Mouse (Mus musculus) kidney, adult 8-10 months (tissue): ENCODE results near the gene Chpf.

Experiments used
- DNase-seq, 2 experiments: peaks; one replicate each; pipeline ENCODE4 v3.0.0; 2022

The Chpf gene

DNA sequence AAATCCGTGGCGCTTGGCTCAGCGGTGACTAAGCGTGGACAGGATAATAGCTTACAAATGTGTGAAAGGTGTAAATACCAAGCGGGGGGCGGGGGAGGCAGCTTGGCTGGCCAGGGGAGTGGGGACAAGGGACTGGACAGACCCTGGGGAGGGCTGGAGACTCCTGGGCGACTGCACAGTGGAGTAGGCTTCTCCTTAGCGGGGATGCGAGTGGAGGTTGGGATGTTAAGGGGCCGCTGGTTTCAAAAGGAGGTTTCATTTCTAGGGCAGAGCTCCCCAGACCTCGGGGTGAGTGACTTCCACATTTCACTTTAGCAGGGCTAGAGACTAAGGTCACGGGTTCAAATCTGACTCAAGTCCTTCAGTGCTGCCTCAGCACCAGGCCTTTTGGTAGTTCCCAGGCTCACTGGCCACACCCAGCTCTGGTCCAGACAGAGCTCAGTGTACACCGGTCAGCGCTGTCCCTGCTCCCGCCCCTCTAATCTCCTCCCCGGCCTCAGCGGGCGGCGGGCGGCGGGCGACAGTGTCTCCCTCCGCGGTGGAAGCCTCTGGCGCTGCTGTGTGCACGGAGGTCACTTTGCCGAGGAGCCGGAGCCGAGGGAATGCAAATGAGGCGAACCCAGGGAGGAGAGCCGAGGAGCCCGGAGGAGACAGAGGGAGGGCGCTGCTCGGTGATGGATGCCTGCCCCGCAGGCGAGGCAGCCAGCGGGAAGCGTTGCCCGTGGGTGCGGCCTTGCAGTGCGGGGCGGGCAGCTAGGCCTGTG is 20.9 kb downstream of the Chpf start:
- DNase-seq: no peak

- DNase-seq: no peak
These were observed 21.4 kb downstream of the Chpf start for GRCm38 (mm10) chr1:75457710-75458024.

GRCm38 (mm10) chr1:75456746-75457564 is 22.2 kb downstream of the Chpf start:
- no peak for DNase-seq

DNA sequence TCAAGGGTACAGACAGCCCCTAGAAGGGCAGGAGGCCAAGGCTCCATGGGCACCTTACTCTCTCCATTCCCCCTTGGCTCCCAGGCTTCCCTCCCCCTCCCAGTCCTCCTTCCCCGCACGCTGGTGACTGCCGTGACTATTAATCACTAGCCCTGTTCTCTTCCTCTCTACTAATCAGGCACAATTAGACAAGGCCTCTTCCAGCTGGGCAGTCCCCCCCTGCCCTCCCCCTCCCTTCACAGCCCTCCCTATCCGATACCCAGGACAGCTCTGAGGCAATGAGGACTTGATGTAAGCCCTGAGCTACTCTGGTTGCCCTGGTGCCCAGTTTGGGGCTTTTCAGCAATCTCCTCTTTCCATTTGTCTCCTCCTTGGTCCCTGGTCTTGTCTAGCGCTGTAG is 23.2 kb downstream of the Chpf start:
- no peak for DNase-seq

DNA sequence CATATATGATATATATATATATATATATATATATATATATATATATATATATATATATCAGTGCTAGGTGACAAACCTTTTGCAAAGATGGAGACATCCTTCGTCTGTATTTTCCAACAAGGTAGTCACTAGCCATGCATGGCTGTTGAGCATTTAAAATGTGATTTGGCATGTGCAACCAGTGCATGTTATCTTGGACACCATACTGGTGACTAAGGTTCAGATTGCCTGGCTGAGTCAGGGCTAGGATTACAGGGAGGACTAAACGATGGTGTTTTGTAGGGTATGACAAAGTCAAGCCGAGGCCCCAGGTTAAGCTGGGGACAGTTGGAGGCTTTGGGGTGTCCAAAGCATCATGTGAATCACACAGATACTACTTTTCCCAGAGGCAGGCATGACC is 23.7 kb downstream of the Chpf start:
- no peak for DNase-seq

GRCm38 (mm10) chr1:75451900-75452299 is 27.2 kb downstream of the Chpf start:
- no peak for DNase-seq

- DNase-seq: no peak
These were observed 28.6 kb downstream of the Chpf start, which contains the start of gene Asic4 for GRCm38 (mm10) chr1:75450314-75451005. Gene Asic4, plus strand, starts transcription at chr1:75450436.

DNA sequence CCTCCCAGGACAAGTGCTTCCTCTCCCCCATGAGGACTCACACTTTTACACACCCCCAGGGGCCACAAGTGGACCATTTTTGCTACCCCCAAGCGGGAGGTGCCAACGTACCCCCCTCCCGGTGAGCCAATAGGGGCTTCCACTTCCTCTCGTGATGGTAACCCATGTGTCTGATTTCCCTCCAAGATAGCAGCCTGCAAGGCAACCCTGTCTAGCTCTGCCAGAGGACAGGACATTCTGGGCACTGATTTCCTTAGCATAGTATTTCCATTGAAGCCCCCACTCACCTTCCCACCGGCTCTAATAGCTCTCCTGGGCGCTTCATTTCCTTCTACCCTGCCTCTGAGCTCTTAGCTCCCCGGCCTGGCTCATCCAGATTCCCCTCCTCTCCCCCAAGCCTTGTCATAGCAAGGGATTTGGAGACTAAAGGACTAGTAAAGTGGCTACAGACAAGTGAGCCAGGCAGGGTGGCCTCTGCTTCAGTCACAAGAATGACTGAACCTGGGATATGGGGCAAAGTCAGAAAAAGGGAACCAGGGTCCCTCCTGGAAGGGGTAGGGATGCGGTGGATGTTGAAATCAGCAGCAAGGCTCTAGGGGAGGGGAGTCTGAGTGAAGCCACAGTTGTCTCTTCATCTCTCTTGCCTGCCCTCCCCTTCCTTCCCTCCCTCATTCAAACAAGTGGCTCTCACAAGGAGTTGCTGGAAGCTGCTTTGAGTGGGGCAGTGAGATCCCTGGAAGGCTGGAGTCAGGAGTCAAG is 29.6 kb downstream of the Chpf start:
- no peak for DNase-seq

DNA sequence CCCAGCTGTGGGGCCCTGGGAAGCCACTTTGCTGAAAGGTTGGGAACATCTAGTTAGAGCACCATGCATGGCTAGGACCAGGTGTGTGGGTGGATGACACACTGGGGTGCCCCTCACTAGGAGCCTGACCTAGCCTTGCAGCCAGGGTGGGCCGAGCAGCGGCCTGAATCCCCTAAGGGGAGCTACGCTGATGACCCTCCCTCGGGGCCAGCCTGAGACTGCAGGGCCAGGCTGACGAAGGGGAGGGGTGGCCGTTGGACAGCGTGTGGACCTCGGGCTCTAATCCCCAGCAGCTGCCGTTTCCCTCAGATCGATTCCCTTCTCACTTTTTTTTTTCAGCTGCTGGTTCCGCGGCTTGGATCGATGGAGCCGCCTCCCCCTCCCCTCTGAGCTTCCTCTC is 30.2 kb downstream of the Chpf start:
- DNase-seq: no peak

- no peak for DNase-seq
These were observed 31.1 kb downstream of the Chpf start for GRCm38 (mm10) chr1:75448052-75448431.

DNA sequence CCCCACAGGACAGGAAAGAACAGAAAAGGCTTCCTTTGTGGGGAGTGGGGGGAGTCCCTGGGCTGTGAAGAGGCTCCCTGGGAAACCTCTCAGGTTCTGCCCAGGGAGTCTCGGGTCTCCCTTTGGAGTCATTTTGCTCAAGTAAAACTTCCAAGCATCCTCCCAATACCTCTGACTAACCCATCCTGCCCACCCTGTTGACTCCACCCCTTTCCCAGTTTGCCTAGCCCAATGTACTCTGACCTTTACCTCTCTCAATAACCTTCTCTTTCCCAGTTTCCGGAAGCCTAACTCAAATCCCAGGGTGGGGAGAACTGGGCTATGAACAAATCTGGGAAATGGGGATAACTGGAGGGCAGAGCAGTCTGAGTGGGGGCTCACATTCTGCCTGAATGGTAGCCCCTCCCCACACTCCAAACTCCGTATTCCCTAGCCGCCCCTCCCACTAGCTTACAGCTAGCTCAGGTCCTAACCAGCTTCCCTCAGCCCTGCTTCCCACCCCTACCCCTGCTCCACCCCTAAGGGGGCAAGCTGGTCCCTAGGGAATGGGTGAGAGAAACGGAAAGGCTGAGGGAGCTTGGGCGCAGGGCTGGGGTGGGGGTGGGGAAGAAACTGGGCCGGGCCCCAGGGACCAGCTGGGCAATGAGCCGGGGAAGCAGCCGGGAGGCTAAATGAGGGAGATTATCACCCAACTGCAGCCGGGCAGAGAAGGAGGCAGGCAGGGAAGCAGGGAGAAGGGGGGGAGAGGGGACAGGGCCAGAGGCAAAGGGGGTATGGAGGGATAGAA is 31.6 kb downstream of the Chpf start:
- DNase-seq: no peak

GRCm38 (mm10) chr1:75446656-75447055 is 32.5 kb downstream of the Chpf start:
- no peak for DNase-seq

DNA sequence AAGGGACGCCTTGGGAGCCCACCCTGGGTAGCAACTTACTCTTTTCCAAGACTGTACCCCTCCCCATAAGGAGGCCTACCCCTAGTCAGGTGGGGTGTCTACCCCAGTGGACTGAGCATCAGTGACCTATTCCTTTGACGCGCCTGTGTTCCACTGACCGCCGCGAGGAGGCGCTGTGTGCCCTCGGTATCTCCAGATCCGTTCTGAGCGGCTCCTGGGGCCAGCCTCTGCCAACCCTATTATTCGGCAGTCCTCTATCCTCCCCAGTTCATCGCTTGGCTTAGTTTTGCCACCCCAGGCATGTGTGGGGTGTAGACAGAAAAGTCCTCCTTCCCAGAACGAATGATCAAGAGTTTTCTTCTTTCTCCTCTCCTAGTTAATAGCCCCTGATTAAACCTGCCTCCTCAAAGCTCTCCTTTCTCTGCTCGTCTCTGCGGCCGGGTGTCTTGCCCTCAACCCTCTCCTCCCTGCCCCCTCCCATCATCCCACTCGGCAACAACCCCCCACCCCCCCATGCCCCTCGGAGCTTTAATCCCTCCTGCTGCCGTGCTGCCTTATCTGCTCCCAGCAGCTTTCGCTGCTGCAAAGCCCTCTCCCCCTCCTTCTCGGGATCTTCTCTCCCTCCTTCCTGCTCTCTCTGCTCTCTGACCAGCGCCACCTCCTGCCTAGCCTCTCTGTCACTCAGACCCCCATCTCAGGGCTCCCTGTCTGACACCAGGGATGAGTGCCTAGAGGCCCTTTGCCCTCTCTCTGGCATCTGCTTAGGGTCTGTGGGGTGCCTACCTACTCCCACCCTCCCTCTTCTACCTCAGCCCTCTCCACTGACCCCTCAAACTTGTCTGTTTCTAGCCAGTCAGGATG is 33.1 kb downstream of the Chpf start:
- peak; percentile 39 to 68 for DNase-seq

DNA sequence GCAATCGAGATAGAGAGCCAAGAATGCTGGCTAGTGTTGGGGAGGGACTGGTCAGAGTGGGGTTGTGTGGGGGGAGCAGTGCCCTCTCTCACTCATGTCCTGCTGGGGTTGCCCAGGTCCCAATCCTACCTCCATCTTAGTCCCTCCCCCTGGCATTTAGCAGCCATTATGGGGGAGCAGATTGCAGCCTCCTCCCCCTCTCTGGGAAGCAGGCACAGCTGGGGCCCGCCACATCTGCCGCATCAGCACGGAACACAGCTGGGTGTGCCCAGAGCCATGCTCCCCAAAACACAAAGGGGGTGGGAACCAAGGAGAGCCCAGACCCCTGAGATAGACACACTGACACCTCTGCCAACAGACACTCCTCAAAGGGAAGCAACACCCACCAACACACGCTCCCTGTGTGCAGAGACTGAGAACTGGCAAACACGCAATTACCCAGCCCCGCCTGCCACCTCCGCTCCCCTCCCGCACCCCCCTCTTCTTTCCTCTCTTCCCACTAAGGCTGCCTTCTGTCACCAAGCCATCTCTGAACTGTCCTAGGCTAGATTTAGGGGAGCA is 33.9 kb downstream of the Chpf start:
- DNase-seq: no peak

DNA sequence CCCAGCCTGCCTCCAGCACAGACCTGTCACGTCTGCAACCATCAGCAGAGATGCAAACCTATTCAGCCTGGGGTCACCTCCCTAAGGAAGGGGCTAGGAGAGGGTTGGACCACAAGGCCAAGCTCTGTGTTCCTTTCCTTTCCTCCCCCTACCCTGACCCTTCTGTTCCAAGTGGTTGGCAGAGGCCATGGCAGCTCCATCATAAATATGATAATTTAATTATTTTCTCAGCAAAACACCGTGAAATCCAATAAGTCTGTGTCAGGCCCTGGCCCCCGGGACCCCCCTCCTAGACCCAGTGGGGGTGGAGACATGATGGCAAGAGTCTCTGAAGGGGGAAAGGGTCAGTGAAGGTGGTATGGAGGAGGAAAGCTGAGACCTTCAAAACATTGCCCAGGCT is 34.9 kb downstream of the Chpf start:
- no peak for DNase-seq

DNA sequence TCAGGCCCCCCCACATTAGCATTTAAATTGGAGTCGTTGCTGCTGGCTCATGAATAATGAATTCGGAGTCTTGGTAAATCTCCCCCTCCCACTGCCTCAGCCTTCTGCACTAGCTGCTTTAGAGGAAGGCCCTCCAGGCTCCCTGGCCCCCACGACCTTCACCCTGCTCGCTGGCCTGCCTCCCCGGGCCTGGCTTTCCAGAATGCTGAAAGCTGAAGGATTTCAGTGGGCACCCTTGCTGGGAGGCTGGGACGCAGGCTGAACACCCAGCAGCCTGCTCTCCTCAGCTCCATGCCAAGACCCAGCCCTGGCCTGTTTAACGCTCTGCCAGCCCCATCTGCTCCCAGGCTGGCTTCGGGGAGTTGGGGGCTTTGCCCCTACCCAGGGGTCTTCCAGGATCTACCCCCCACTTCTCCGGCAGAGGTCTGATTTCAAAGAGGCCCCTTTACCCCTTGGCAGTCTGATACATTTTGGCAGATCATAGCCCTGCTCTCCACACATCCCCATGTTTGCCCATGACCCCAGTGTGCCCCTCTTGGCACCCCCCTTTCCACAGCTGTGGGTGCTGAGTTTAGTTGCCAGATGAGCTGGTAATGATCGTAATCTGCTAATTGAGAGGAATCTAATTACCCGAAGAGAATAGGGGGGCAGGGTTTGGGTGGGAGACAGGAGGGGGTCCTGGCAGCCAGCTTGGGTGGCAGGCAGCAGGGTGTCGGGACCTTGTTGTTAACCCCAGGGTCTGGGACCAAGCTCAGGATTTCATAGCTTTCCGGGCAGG is 35.7 kb downstream of the Chpf start:
- no peak for DNase-seq

DNA sequence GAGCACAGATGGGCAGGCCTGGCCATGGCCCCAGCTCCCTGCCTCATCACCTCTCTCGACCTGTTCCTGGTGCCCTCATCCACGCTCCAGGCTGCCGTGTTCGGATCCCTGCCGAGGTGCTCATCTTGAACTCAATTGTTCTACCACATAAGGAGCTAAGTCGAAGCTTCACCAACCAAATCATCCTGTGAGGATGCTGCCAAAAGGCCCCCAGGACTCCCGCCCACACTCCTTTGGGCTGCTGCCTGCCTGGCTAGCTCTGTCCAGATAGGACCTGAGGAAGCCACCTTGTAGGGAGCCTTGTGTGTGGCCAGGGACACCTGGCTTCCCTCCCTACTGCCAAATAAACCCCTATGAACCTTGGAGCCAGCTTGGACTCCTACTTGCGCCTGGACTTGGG is 36.3 kb downstream of the Chpf start:
- no peak for DNase-seq

GRCm38 (mm10) chr1:75442171-75442570 is 36.9 kb downstream of the Chpf start:
- DNase-seq: no peak

GRCm38 (mm10) chr1:75441471-75441996 is 37.6 kb downstream of the Chpf start:
- no peak for DNase-seq

DNA sequence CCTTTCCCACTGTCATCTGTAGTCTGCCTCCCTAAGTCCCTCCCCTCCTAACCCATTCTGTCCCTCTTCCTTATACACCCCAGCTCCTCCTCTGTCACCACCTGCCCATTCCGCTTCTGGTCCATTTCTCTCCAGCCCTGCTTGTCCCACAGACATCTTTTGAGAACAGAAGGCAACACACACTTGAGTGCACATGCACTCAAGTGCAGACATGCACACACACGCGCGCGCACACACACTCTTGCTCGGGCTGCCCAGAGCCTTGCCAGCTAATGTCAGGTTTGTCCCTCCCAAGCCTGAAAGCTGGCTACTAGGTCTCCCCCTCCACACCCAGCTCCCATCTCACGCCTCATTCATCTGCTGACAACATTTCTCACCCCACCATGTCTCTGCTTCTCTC is 38.4 kb downstream of the Chpf start:
- no peak for DNase-seq
